Mouse (Mus musculus) neural tube, embryonic 14.5 days (tissue): ENCODE results near the gene Rtn4rl2. TPM values are rescaled to one million over a fixed set of nuclear protein-coding genes. Genes with fewer than 3 reads are reported as not detected.

ENCODE experiments used
- ATAC-seq: fragments of 200-750 bp; cut with Nextera tagmentation; 2 replicates; pipeline ENCODE4 v1.8.0; 2017; ENCODE audit warnings: low read depth, mild to moderate bottlenecking, moderate TSS enrichment, moderate library complexity
- H3K27ac ChIP-seq: fragments of 300-500 bp; sonication (generic); 2 replicates; pipeline ENCODE4 v1.5.1; 2014; ENCODE audit warnings: low read depth, mild to moderate bottlenecking, control low read depth, low read length, moderate library complexity, mixed read lengths
- H3K27me3 ChIP-seq: fragments of 300-500 bp; sonication (generic); 2 replicates; pipeline ENCODE4 v1.6.1; 2014; ENCODE audit warnings: low read length; ENCODE audit not compliant: control insufficient read depth, insufficient read depth
- H3K36me3 ChIP-seq: fragments of 300-500 bp; sonication (generic); 2 replicates; pipeline ENCODE4 v1.6.1; 2014; ENCODE audit warnings: low read length, mixed read lengths; ENCODE audit not compliant: control insufficient read depth, insufficient read depth
- H3K4me1 ChIP-seq: fragments of 300-500 bp; sonication (generic); 2 replicates; pipeline ENCODE4 v1.6.1; 2014; ENCODE audit warnings: low read length; ENCODE audit not compliant: control insufficient read depth, insufficient read depth
- H3K4me2 ChIP-seq: fragments of 300-500 bp; sonication (generic); 2 replicates; pipeline ENCODE4 v1.6.1; 2014; ENCODE audit warnings: mild to moderate bottlenecking, low read depth, low read length, control low read depth
- H3K4me3 ChIP-seq: fragments of 300-500 bp; sonication (generic); 2 replicates; pipeline ENCODE4 v1.5.1; 2014; ENCODE audit warnings: low read depth, low read length, control low read depth, mixed read lengths
- H3K9ac ChIP-seq: fragments of 300-500 bp; sonication (generic); replicated peaks from 2 replicates; pipeline ENCODE4 v1.6.1; 2014; ENCODE audit warnings: low read depth, mild to moderate bottlenecking, control low read depth, low read length, mixed read lengths
- H3K9me3 ChIP-seq: fragments of 300-500 bp; sonication (generic); 2 replicates; pipeline ENCODE4 v1.6.1; 2016; ENCODE audit warnings: low read length; ENCODE audit not compliant: control insufficient read depth
- WGBS: fragments of 180-500 bp; shearing (Covaris S2); extraction: QIAGEN DNeasy Blood & Tissue Kit; methylation state at CpG from one replicate; pipeline ENCODE4 v1.1.7; 2014; 5-methylcytosine and 5-hydroxymethylcytosine counted together
- polyA plus RNA-seq: library from polyadenylated mRNA; unstranded; fragments of >200 nt; fragmentation: Nextera tagmentation; extraction: Ambion mirVana; gene quantifications from 2 replicates; pipeline ENCODE4 v1.2.1, GENCODE M21; 2014

Rtn4rl2 gene
- polyA plus RNA-seq, 1 experiment from 2014 or later, result 1.8 TPM

GRCm38 (mm10) chr2:84861430-84861829 is 25.1 kb downstream of the Rtn4rl2 start:
- H3K27ac ChIP-seq, result no peak overlapping the region
- peaks cover 5% of the 10 kb centered on the region; the same call in 1 of the 2 replicates for H3K4me1 ChIP-seq
- H3K9ac ChIP-seq, result no peak overlapping the region
- no peaks in the 10 kb centered on the region for H3K36me3 ChIP-seq
- no peak overlapping the region for H3K4me2 ChIP-seq
- H3K4me3 ChIP-seq, result no peak overlapping the region
- no peak for ATAC-seq
- 87% methylated on average over 3 of the region's 3 CpGs for WGBS
- H3K9me3 ChIP-seq, result no peaks in the 10 kb centered on the region
- no peaks in the 10 kb centered on the region for H3K27me3 ChIP-seq

DNA sequence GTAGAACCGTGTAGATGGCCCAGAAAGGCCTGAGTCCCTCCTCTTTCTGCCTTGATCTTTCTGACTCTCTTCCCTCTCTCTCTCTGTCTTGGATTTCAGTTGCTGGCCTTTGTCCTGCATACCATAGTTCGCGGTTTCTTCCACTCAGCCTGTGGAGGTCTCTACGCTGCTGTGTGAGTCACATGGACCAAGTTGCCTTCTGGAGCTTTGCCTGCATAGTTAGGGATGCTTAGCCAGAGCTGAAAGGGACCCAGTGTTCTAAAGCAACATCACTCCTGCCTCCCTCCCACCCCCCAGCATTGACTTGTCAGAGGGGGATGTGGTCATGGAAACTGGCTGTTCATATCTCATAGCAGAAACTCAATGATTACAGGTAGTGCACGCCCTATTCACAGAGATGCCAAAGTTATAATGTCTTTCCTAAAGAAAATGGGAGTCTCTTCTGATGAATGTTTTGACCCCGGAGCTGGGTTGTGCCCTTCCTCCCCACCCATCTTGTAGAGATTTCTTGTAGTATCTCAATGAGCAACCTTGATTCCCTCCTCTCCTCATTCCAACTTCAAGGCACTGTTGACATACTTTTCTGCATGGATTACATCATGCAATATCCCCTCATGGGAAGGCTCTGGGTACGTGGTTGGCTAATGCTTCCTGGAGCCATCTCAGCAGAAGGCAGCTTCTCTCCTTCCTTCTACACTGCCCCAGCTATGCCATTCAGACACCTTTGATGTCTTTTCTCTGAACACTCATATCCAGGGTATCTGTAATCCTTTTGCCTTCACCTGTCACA is 26.3 kb downstream of the Rtn4rl2 start:
- H3K4me3 ChIP-seq, result no peak overlapping the region
- ATAC-seq, result no peak
- 86% methylated on average over 7 of the region's 7 CpGs for WGBS
- H3K4me1 ChIP-seq, result no peaks in the 10 kb centered on the region
- no peak overlapping the region for H3K27ac ChIP-seq
- no peaks in the 10 kb centered on the region for H3K9me3 ChIP-seq
- no peak overlapping the region for H3K4me2 ChIP-seq
- H3K27me3 ChIP-seq, result no peaks in the 10 kb centered on the region
- no peak overlapping the region for H3K9ac ChIP-seq
- H3K36me3 ChIP-seq, result no peaks in the 10 kb centered on the region

DNA sequence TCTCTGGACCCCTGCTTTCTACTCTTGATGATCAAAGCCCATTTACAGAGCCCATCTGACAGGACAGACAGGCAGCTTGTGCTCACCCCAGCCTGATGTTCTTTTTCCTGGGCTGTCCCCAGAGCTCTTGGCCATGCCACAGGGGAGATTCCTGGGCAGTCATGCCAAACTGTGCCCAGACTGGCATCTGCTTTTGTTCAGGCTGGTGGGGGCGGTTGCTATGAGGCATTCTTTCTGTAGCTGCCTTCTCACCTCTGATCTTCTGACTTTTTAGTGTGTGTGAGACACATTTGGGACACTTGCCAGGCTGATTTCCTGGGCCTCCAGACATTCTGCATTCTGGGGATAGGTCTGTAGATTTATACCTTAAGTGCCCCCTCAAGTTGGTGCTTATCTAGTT is 28.0 kb downstream of the Rtn4rl2 start:
- 96% methylated on average over 1 of the region's 1 CpGs for WGBS
- H3K4me3 ChIP-seq, result no peak overlapping the region

GRCm38 (mm10) chr2:84855732-84856131 is 30.8 kb downstream of the Rtn4rl2 start:
- H3K27me3 ChIP-seq, result no peaks in the 10 kb centered on the region
- WGBS, result 68% methylated on average over 2 of the region's 2 CpGs
- no peaks in the 10 kb centered on the region for H3K9me3 ChIP-seq
- H3K36me3 ChIP-seq, result no peaks in the 10 kb centered on the region
- H3K9ac ChIP-seq, result no peak overlapping the region
- H3K27ac ChIP-seq, result no peak overlapping the region
- H3K4me3 ChIP-seq, result no peak overlapping the region
- no peak overlapping the region for H3K4me2 ChIP-seq
- peak; percentile 83 for ATAC-seq
- H3K4me1 ChIP-seq, result no peaks in the 10 kb centered on the region

More for the DNA sequence above, 28.0 kb downstream of the Rtn4rl2 start:
- Histone ChIP-seq H3K27ac (no peak overlapping the region), H3K36me3 (no peaks in the 10 kb centered on the region), H3K9ac (no peak overlapping the region), H3K4me2 (no peak overlapping the region), H3K27me3 (no peaks in the 10 kb centered on the region), H3K9me3 (no peaks in the 10 kb centered on the region), H3K4me1 (no peaks in the 10 kb centered on the region)
- ATAC-seq, result no peak

GRCm38 (mm10) chr2:84851130-84852040 is 35.1 kb downstream of the Rtn4rl2 start:
- WGBS, result 34% methylated on average over 23 of the region's 23 CpGs
- Histone ChIP-seq H3K27ac (no peak overlapping the region), H3K4me2 (no peak overlapping the region), H3K4me3 (no peak overlapping the region), H3K9ac (no peak overlapping the region), H3K27me3 (no peaks in the 10 kb centered on the region), H3K9me3 (no peaks in the 10 kb centered on the region), H3K36me3 (no peaks in the 10 kb centered on the region), H3K4me1 (no peaks in the 10 kb centered on the region)
- peak; percentile 53; the same call in 1 of the 2 replicates for ATAC-seq

GRCm38 (mm10) chr2:84850407-84851129 is 35.9 kb downstream of the Rtn4rl2 start:
- no peaks in the 10 kb centered on the region for H3K27me3 ChIP-seq
- no peaks in the 10 kb centered on the region for H3K36me3 ChIP-seq
- no peak overlapping the region for H3K4me2 ChIP-seq
- no peak overlapping the region for H3K27ac ChIP-seq
- no peak for ATAC-seq
- H3K4me3 ChIP-seq, result no peak overlapping the region
- WGBS, result 57% methylated on average over 7 of the region's 7 CpGs
- no peaks in the 10 kb centered on the region for H3K9me3 ChIP-seq
- no peaks in the 10 kb centered on the region for H3K4me1 ChIP-seq
- no peak overlapping the region for H3K9ac ChIP-seq

- 79% methylated on average over 1 of the region's 1 CpGs for WGBS
- Histone ChIP-seq H3K27me3 (peaks cover 9% of the 10 kb centered on the region; the same call in 1 of the 2 replicates), H3K9me3 (no peaks in the 10 kb centered on the region), H3K36me3 (no peaks in the 10 kb centered on the region), H3K4me2 (no peak overlapping the region), H3K27ac (no peak overlapping the region), H3K4me3 (no peak overlapping the region), H3K9ac (no peak overlapping the region), H3K4me1 (peaks cover 5% of the 10 kb centered on the region; the same call in 1 of the 2 replicates)
- ATAC-seq, result no peak
These were observed 41.3 kb downstream of the Rtn4rl2 start for GRCm38 (mm10) chr2:84845226-84845625.

DNA sequence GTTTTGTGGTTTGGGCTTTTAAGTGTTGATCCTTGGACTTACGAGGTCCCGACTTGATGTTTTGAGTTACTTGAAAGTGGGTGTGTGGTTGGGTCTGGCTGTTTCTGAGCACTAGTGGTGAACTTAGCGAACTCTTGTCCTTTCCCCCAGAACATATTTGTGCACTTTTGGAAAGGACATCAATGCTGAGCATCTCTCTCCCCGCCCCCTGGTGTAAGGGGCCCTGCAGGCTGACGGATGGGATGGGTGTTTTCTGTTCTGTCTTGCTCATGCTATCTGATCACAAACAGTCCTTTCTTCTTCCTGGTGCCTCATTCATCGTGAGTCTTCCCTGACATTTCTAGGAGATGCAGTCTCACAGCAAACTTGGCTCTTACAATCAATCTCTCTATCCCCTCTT is 42.9 kb downstream of the Rtn4rl2 start:
- H3K27ac ChIP-seq, result no peak overlapping the region
- no peaks in the 10 kb centered on the region for H3K9me3 ChIP-seq
- H3K4me3 ChIP-seq, result no peak overlapping the region
- H3K4me1 ChIP-seq, result peaks cover 15% of the 10 kb centered on the region
- H3K27me3 ChIP-seq, result peaks cover 17% of the 10 kb centered on the region; the same call in 1 of the 2 replicates
- ATAC-seq, result no peak
- H3K4me2 ChIP-seq, result no peak overlapping the region
- 86% methylated on average over 6 of the region's 6 CpGs for WGBS
- H3K36me3 ChIP-seq, result no peaks in the 10 kb centered on the region
- no peak overlapping the region for H3K9ac ChIP-seq
